Mouse (Mus musculus) small intestine, adult 2 months (tissue): ENCODE data around the gene Ccl25. TPM values are rescaled to one million over a fixed set of nuclear protein-coding genes. Genes with fewer than 3 reads are reported as not detected.
A peak's percentile ranks its signal among the peaks of the same experiment; 100 is the strongest.

Experiments
- H3K27ac ChIP-seq: fragments of 200-500 bp; 2 replicates; pipeline ENCODE4 v1.5.1; 2012; ENCODE audit warnings: low read depth, low read length, control low read depth, inconsistent platforms; ENCODE audit not compliant: insufficient read depth
- H3K27me3 ChIP-seq: fragments of 200-500 bp; 2 replicates; pipeline ENCODE4 v1.6.1; 2012; ENCODE audit warnings: mild to moderate bottlenecking, moderate library complexity, low read length, inconsistent platforms; ENCODE audit not compliant: control insufficient read depth, insufficient read depth
- H3K36me3 ChIP-seq: fragments of 200-500 bp; 2 replicates; pipeline ENCODE4 v1.6.1; 2012; ENCODE audit warnings: mild to moderate bottlenecking, low read length, control low read depth, inconsistent platforms; ENCODE audit not compliant: control insufficient read depth, insufficient read depth
- H3K4me1 ChIP-seq: fragments of 200-500 bp; 2 replicates; pipeline ENCODE4 v1.6.1; 2012; ENCODE audit warnings: low read length, inconsistent platforms, mixed read lengths; ENCODE audit not compliant: control insufficient read depth, insufficient read depth, insufficient read length
- H3K4me3 ChIP-seq: fragments of 200-500 bp; 2 replicates; pipeline ENCODE4 v1.5.1; 2012; ENCODE audit warnings: low read depth, mild to moderate bottlenecking, control low read depth, inconsistent platforms, low read length, moderate library complexity
- CTCF ChIP-seq: fragments of 200-500 bp; IDR thresholded peaks from 2 replicates; pipeline ENCODE4 v1.5.1; 2012; ENCODE audit warnings: low read depth, mild to moderate bottlenecking, control low read depth, inconsistent platforms, low read length, moderate library complexity, mixed read lengths; ENCODE audit not compliant: insufficient replicate concordance, insufficient read length; ENCODE audit errors: extremely low read depth
- POLR2A ChIP-seq: fragments of 200-500 bp; IDR thresholded peaks from 2 replicates; pipeline ENCODE4 v1.6.1; 2012; ENCODE audit warnings: low read depth, mild to moderate bottlenecking, control low read depth, inconsistent platforms, low read length, moderate library complexity
- WGBS: fragments of 180-500 bp; shearing (Covaris S2); methylation state at CpG from one replicate; pipeline ENCODE4 v1.1.7; 2018; 5-methylcytosine and 5-hydroxymethylcytosine counted together
- polyA plus RNA-seq: library from polyadenylated mRNA; depleted of rRNA; stranded (reverse); fragments of >200 nt; gene quantifications from 2 replicates; pipeline ENCODE4 v1.2.3, GENCODE M21; 2012

Ccl25 gene
- polyA plus RNA-seq, 1 experiment, result 180 TPM

DNA sequence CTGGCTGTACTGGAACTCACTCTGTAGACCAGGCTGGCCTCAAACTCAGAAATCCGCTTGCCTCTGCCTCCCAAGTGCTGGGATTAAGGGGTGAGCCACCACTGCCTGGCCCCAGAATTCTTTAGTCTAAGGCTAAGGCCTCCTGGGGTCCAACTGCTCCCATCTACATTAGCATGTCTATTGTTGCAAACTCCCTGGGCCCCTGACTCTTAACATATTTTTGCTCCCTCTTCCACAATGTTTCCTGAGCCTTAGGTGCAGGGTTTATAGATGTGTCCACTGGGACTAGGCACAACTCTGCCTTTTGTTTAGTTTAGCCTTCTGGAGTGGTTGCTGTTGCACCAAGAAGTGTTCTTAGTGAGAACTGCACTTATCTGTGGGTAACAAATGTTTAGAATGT lies 29.5 kb downstream of the Ccl25 start:
- H3K4me3 ChIP-seq, result no peak overlapping the region
- 92% methylated on average over 1 of the region's 1 CpGs for WGBS
- H3K27ac ChIP-seq, result no peak overlapping the region
- H3K4me1 ChIP-seq, result peaks cover 16% of the 10 kb centered on the region; the same call in 1 of the 2 replicates
- TF ChIP-seq CTCF, result no peak
- no peak for TF ChIP-seq POLR2A
- H3K36me3 ChIP-seq, result peaks cover 48% of the 10 kb centered on the region
- H3K27me3 ChIP-seq, result no peaks in the 10 kb centered on the region

DNA sequence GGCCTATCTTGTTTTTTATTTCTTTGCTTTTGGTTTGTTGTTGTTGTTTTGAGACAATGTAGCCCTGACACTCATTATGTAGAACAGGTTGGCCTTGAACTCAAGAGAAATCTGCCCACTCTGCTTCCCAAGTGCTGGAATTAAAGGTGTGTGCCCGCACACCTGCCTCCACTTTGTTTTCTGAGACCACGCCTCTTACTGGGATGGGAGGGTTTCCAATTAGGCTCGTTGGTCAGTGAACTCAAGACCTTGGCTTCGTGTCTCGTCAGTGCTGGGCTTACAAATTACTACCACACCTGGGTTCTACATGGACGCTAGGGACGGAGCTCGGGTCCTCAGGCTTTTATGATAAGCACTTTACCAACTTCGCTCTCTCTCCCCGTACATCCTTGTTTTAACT lies 30.4 kb downstream of the Ccl25 start:
- H3K4me1 ChIP-seq, result peaks cover 20% of the 10 kb centered on the region
- no peaks in the 10 kb centered on the region for H3K27me3 ChIP-seq
- peaks cover 54% of the 10 kb centered on the region for H3K36me3 ChIP-seq
- TF ChIP-seq CTCF (no peak), POLR2A (no peak)
- H3K4me3 ChIP-seq, result no peak overlapping the region
- H3K27ac ChIP-seq, result no peak overlapping the region
- 60% methylated on average over 10 of the region's 10 CpGs for WGBS

- Histone ChIP-seq H3K36me3 (peaks cover 48% of the 10 kb centered on the region), H3K4me1 (peaks cover 30% of the 10 kb centered on the region), H3K27me3 (no peaks in the 10 kb centered on the region), H3K4me3 (no peak overlapping the region), H3K27ac (peak overlapping the region; percentile 59)
- 18% methylated on average over 3 of the region's 3 CpGs for whole genome bisulfite sequencing
- TF ChIP-seq POLR2A, result no peak
- no peak for TF ChIP-seq CTCF
Observed at GRCm38 (mm10) chr8:4359362-4359761, 34.4 kb downstream of the Ccl25 start.

DNA sequence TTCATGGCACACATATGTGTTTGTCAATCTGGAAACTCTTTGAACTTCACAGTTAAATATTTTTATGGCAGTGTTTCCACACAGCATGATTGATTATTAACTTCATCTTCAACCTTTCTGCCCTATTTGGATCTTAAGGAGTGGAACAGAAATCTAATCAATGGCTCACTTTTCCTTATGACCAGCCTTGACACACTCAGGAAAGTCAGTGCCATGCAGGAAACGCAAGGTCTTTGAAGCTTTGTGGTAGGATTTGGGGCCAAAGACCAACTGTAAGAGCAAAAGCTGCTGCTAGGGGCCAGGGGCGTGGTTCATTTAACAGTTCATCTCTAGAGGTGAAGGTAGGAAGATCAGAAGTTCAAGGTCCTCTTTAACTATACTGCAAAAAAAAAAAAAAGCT lies 35.9 kb downstream of the Ccl25 start:
- no peak for TF ChIP-seq POLR2A
- no peak for TF ChIP-seq CTCF
- 29% methylated on average over 2 of the region's 2 CpGs for WGBS
- Histone ChIP-seq H3K27ac (peak overlapping the region; percentile 79), H3K4me3 (no peak overlapping the region), H3K36me3 (peaks cover 38% of the 10 kb centered on the region), H3K4me1 (peaks cover 27% of the 10 kb centered on the region), H3K27me3 (no peaks in the 10 kb centered on the region)

DNA sequence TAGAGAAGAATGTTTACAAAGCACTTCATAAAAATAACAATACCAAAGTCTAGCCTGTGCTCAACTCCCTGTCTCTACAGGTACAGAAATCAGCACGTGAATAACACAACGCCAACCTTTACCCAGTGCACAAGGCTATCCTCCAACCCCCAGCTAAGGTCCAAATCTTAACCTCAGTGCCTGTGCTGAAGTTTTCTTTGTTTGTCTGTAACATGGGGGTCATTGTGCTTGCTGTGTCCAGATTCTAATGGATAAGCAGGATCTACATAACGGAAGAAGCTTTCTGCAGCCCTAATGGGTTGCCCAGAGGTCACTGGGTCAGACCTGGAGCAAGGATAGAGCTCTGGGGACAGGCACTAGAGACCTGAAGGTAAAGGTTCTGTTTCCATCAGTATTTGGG lies 41.2 kb downstream of the Ccl25 start:
- Histone ChIP-seq H3K4me1 (peaks cover 21% of the 10 kb centered on the region), H3K27ac (no peak overlapping the region), H3K4me3 (no peak overlapping the region), H3K27me3 (no peaks in the 10 kb centered on the region), H3K36me3 (peaks cover 16% of the 10 kb centered on the region)
- TF ChIP-seq CTCF (no peak), POLR2A (no peak)
- 97% methylated on average over 3 of the region's 3 CpGs for WGBS

- TF ChIP-seq POLR2A (no peak), CTCF (no peak)
- WGBS, result 31% methylated on average over 11 of the region's 11 CpGs
- Histone ChIP-seq H3K4me1 (peaks cover 12% of the 10 kb centered on the region; the same call in 1 of the 2 replicates), H3K27ac (peak overlapping the region; percentile 82), H3K27me3 (no peaks in the 10 kb centered on the region), H3K36me3 (peaks cover 16% of the 10 kb centered on the region), H3K4me3 (no peak overlapping the region)
Observed at GRCm38 (mm10) chr8:4367808-4368207, 42.8 kb downstream of the Ccl25 start.

DNA sequence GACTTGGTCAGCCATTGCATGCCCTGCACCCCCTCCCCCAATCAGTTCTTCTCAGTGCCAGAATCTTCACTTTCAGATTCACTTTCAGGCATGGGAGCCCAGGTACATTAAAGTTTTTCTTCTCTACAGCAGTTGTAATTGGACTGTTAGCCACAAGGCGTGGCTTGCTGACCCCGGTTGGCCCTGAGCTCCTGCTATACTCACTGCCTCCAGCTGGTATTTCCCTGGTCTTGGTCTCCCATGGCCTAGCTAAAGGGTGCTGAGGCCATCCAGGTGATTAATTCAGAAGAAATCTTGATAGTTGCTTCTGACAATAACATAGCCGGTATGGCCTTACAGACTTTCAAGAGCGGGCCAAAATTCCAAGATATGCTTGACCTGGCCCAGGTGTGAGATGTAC lies 43.5 kb downstream of the Ccl25 start:
- TF ChIP-seq POLR2A (no peak), CTCF (no peak)
- Histone ChIP-seq H3K4me3 (no peak overlapping the region), H3K36me3 (peaks cover 13% of the 10 kb centered on the region), H3K27ac (peak overlapping the region; percentile 35; the same call in 1 of the 2 replicates), H3K27me3 (no peaks in the 10 kb centered on the region), H3K4me1 (peaks cover 12% of the 10 kb centered on the region; the same call in 1 of the 2 replicates)
- 34% methylated on average over 4 of the region's 4 CpGs for WGBS
